Mouse (Mus musculus): Measurements from ENCODE around the gene Olfr801. TPM values are rescaled to one million over a fixed set of nuclear protein-coding genes. Genes with fewer than 3 reads are reported as not detected.

The Olfr801 gene
- not detected in 2 replicates for polyA plus RNA-seq (2015; fragmentation: Nextera tagmentation; extraction: Ambion mirVana)

DNA sequence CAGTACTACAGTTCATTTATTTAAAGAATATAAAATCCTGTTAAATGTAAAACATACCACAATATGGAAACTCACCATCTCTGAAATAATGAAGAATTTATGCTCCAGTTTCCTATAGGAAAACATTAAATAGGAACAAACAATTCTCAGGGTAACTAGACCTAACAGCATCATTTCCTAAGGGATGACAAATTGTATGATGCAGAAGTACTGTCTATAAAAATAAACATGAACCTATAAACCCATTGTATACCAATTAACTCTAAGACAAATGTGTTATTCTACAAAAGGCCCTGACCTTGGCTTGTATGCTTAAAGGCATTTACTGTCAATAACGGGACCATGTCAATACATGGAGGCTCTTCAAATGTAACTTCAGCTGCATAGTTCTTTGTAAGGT lies at the start of gene Olfr801:
Gene Olfr801 (minus strand): TSS at position 101 of the 400 bp plus-strand sequence.
- Histone ChIP-seq H3K9me3 (replicated peaks; ENCODE audit: control insufficient read depth, low read length) (no peaks in the 10 kb centered on the region), H3K9ac (ENCODE audit: low read length) (no peak within 1 kb of the TSS), H3K4me2 (ENCODE audit: low read depth, low read length) (no peak within 1 kb of the TSS), H3K27ac (ENCODE audit: low read length) (no peak within 1 kb of the TSS), H3K27me3 (ENCODE audit: control insufficient read depth, insufficient read depth, low read length) (no peaks in the 10 kb centered on the region), H3K36me3 (ENCODE audit: control insufficient read depth, insufficient read depth) (no peaks in the 10 kb centered on the region), H3K4me3 (ENCODE audit: low read length) (no peak within 1 kb of the TSS), H3K4me1 (ENCODE audit: control insufficient read depth, insufficient read depth, low read length) (no peaks in the 10 kb centered on the region)
- no peak for ATAC-seq (replicated peaks; ENCODE audit: extremely low read depth, insufficient read depth, low FRiP score)
- WGBS: 62% methylated on average over 1 of the region's 1 CpGs

DNA sequence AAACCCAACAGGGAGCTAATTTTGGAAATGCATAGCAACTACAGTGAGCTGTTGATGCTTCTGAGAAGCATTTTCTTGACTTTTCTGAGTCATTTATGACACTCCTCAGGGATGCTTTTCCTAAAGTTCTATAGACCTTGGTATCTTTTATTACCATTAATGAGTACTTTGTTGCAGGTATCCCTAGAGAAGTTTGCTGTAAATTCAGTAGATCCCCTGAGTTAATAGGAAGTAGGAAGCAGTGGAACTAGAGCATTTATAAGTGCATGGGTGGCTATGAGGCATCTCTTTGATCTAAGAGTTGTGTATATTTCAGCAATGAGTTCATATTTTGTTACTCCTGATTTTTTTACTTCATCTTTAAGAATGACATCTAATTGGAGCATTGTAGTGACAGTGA lies 29.2 kb upstream of the Olfr801 start, which contains the start of gene Olfr804:
Gene Olfr804 (plus strand): TSS at position 301 of the 400 bp plus-strand sequence.
- H3K9ac ChIP-seq (ENCODE audit: low read length): no peak within 1 kb of the TSS
- H3K4me1 ChIP-seq (ENCODE audit: control insufficient read depth, insufficient read depth, low read length): no peaks in the 10 kb centered on the region
- H3K4me2 ChIP-seq (ENCODE audit: low read depth, low read length): no peak within 1 kb of the TSS
- no peaks in the 10 kb centered on the region for H3K9me3 ChIP-seq (replicated peaks; ENCODE audit: control insufficient read depth, low read length)
- no peak within 1 kb of the TSS for H3K4me3 ChIP-seq (ENCODE audit: low read length)
- H3K36me3 ChIP-seq (ENCODE audit: control insufficient read depth, insufficient read depth): no peaks in the 10 kb centered on the region
- H3K27me3 ChIP-seq (ENCODE audit: control insufficient read depth, insufficient read depth, low read length): no peaks in the 10 kb centered on the region
- ATAC-seq (replicated peaks; ENCODE audit: extremely low read depth, insufficient read depth, low FRiP score): no peak
- no peak within 1 kb of the TSS for H3K27ac ChIP-seq (ENCODE audit: low read length)

- no peak for ATAC-seq (replicated peaks; ENCODE audit: extremely low read depth, insufficient read depth, low FRiP score)
- H3K9me3 ChIP-seq (replicated peaks; ENCODE audit: control insufficient read depth, low read length): no peaks in the 10 kb centered on the region
- 59% methylated on average over 2 of the region's 2 CpGs for WGBS
- no peak within 1 kb of the TSS for H3K4me3 ChIP-seq (ENCODE audit: low read length)
- no peaks in the 10 kb centered on the region for H3K36me3 ChIP-seq (ENCODE audit: control insufficient read depth, insufficient read depth)
- H3K4me1 ChIP-seq (ENCODE audit: control insufficient read depth, insufficient read depth, low read length): no peaks in the 10 kb centered on the region
- H3K9ac ChIP-seq (ENCODE audit: low read length): no peak within 1 kb of the TSS
- no peaks in the 10 kb centered on the region for H3K27me3 ChIP-seq (ENCODE audit: control insufficient read depth, insufficient read depth, low read length)
- no peak within 1 kb of the TSS for H3K27ac ChIP-seq (ENCODE audit: low read length)
- no peak within 1 kb of the TSS for H3K4me2 ChIP-seq (ENCODE audit: low read depth, low read length)
Measured at GRCm38 (mm10) chr10:129694186-129694585, 20.5 kb upstream of the Olfr801 start, which contains the start of gene Olfr803. Olfr803 (minus strand) TSS chr10:129694286.

- 50% methylated on average over 1 of the region's 1 CpGs for WGBS
- Histone ChIP-seq H3K4me1 (ENCODE audit: control insufficient read depth, insufficient read depth, low read length) (no peaks in the 10 kb centered on the region), H3K27me3 (ENCODE audit: control insufficient read depth, insufficient read depth, low read length) (no peaks in the 10 kb centered on the region), H3K4me3 (ENCODE audit: low read length) (no peak within 1 kb of the TSS), H3K36me3 (ENCODE audit: control insufficient read depth, insufficient read depth) (no peaks in the 10 kb centered on the region), H3K9ac (ENCODE audit: low read length) (no peak within 1 kb of the TSS), H3K4me2 (ENCODE audit: low read depth, low read length) (no peak within 1 kb of the TSS), H3K9me3 (replicated peaks; ENCODE audit: control insufficient read depth, low read length) (no peaks in the 10 kb centered on the region), H3K27ac (ENCODE audit: low read length) (no peak within 1 kb of the TSS)
- ATAC-seq (replicated peaks; ENCODE audit: extremely low read depth, insufficient read depth, low FRiP score): no peak
Measured at GRCm38 (mm10) chr10:129688069-129688468, 14.4 kb upstream of the Olfr801 start, which contains the start of gene Olfr802. Olfr802 (minus strand) TSS chr10:129688169.

DNA sequence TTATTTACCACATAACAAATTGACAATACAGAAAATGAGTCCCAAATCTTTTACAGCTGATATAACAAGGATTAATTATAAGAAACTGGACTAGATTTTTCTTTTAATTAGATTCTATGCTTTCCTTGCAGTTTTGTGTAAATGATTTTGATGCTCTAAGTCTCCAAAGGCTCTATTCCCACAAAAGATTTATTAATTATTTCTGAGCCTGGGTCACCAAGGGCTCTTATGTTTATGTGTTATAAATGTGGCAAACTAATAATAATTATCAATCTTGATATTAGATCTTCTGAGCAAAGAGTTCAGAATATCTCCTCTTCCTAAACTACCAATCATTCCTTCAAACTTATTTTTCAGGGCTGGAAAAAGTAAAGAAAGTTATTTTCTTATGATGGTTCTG lies 16.3 kb downstream of the Olfr801 start, which contains the start of gene Olfr800:
Gene Olfr800 (plus strand): TSS at position 301 of the 400 bp plus-strand sequence.
- H3K27ac ChIP-seq (ENCODE audit: low read length): no peak within 1 kb of the TSS
- ATAC-seq (replicated peaks; ENCODE audit: extremely low read depth, insufficient read depth, low FRiP score): no peak

DNA sequence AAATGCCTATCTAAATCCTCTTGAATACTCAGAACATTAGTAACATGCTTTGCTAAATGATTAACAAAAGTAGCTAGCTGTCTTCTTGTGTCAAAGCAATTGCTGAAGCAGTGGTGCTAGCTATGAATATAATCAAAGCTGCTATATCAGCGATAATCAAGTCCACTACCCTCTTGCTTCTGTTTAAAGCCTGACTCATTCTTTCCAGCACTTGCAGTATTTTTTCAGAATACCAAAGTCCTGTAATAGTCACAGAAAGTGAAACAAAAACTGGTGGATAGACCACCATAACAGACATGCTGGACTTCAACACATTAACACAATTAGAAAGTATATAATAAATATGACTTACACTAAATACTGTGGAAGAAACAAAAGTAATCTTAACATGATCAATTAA lies 21.9 kb downstream of the Olfr801 start:
- Histone ChIP-seq H3K36me3 (ENCODE audit: control insufficient read depth, insufficient read depth) (no peaks in the 10 kb centered on the region), H3K4me2 (ENCODE audit: low read depth, low read length) (no peak overlapping the region), H3K4me3 (ENCODE audit: low read length) (no peak overlapping the region), H3K4me1 (ENCODE audit: control insufficient read depth, insufficient read depth, low read length) (no peaks in the 10 kb centered on the region), H3K9ac (ENCODE audit: low read length) (no peak overlapping the region), H3K27ac (ENCODE audit: low read length) (no peak overlapping the region), H3K9me3 (replicated peaks; ENCODE audit: control insufficient read depth, low read length) (no peaks in the 10 kb centered on the region), H3K27me3 (ENCODE audit: control insufficient read depth, insufficient read depth, low read length) (no peaks in the 10 kb centered on the region)
- 64% methylated on average over 1 of the region's 1 CpGs for WGBS
- no peak for ATAC-seq (replicated peaks; ENCODE audit: extremely low read depth, insufficient read depth, low FRiP score)

More for the DNA sequence above, 16.3 kb downstream of the Olfr801 start, which contains the start of gene Olfr800:
- Histone ChIP-seq H3K36me3 (ENCODE audit: control insufficient read depth, insufficient read depth) (no peaks in the 10 kb centered on the region), H3K27me3 (ENCODE audit: control insufficient read depth, insufficient read depth, low read length) (no peaks in the 10 kb centered on the region), H3K4me3 (ENCODE audit: low read length) (no peak within 1 kb of the TSS), H3K9ac (ENCODE audit: low read length) (no peak within 1 kb of the TSS), H3K4me2 (ENCODE audit: low read depth, low read length) (no peak within 1 kb of the TSS), H3K9me3 (replicated peaks; ENCODE audit: control insufficient read depth, low read length) (no peaks in the 10 kb centered on the region), H3K4me1 (ENCODE audit: control insufficient read depth, insufficient read depth, low read length) (no peaks in the 10 kb centered on the region)

- no peak within 1 kb of the TSS for H3K9ac ChIP-seq (ENCODE audit: low read length)
- H3K4me3 ChIP-seq (ENCODE audit: low read length): no peak within 1 kb of the TSS
- no peak within 1 kb of the TSS for H3K4me2 ChIP-seq (ENCODE audit: low read depth, low read length)
- H3K36me3 ChIP-seq (ENCODE audit: control insufficient read depth, insufficient read depth): no peaks in the 10 kb centered on the region
- H3K27me3 ChIP-seq (ENCODE audit: control insufficient read depth, insufficient read depth, low read length): no peaks in the 10 kb centered on the region
- H3K9me3 ChIP-seq (replicated peaks; ENCODE audit: control insufficient read depth, low read length): no peaks in the 10 kb centered on the region
- WGBS: 16% methylated on average over 1 of the region's 1 CpGs
- no peak within 1 kb of the TSS for H3K27ac ChIP-seq (ENCODE audit: low read length)
- no peak for ATAC-seq (replicated peaks; ENCODE audit: extremely low read depth, insufficient read depth, low FRiP score)
- H3K4me1 ChIP-seq (ENCODE audit: control insufficient read depth, insufficient read depth, low read length): no peaks in the 10 kb centered on the region
Measured at GRCm38 (mm10) chr10:129637184-129637583, 36.5 kb downstream of the Olfr801 start, which contains the start of gene Olfr799. Olfr799 (plus strand) TSS chr10:129637484.

DNA sequence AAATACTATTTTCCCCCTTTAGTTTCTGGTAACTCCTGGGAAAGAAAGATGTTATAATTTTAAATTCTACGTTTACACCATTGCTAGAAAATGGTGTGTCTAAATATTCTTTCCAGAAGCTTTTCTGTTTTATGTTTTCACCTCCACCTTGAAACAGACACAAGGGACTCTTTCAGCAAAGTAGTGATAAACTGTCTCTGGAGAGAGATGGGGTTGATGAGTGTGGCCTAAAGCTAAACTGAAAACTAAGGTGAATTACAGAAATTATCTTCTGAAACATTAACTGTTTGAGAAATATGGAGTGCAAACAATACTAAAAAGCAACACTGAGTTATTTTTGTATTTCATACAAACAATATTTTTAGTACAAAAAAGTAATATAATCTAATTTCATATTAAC lies 45.8 kb downstream of the Olfr801 start, which contains the start of gene Olfr798:
Gene Olfr798 (minus strand): TSS at position 101 of the 400 bp plus-strand sequence.
- no peak for ATAC-seq (replicated peaks; ENCODE audit: extremely low read depth, insufficient read depth, low FRiP score)
- H3K9ac ChIP-seq (ENCODE audit: low read length): no peak within 1 kb of the TSS
- H3K4me1 ChIP-seq (ENCODE audit: control insufficient read depth, insufficient read depth, low read length): no peaks in the 10 kb centered on the region
- H3K4me3 ChIP-seq (ENCODE audit: low read length): no peak within 1 kb of the TSS
- no peak within 1 kb of the TSS for H3K4me2 ChIP-seq (ENCODE audit: low read depth, low read length)
- no peak within 1 kb of the TSS for H3K27ac ChIP-seq (ENCODE audit: low read length)
- no peaks in the 10 kb centered on the region for H3K27me3 ChIP-seq (ENCODE audit: control insufficient read depth, insufficient read depth, low read length)
- WGBS: 61% methylated on average over 1 of the region's 1 CpGs
- no peaks in the 10 kb centered on the region for H3K36me3 ChIP-seq (ENCODE audit: control insufficient read depth, insufficient read depth)
- H3K9me3 ChIP-seq (replicated peaks; ENCODE audit: control insufficient read depth, low read length): no peaks in the 10 kb centered on the region

- ATAC-seq (replicated peaks; ENCODE audit: extremely low read depth, insufficient read depth, low FRiP score): no peak
Measured at GRCm38 (mm10) chr10:129623251-129623650, 50.4 kb downstream of the Olfr801 start.

More at GRCm38 (mm10) chr10:129623251-129623650, 50.4 kb downstream of the Olfr801 start:
- H3K27ac ChIP-seq (ENCODE audit: low read length): no peak overlapping the region
- no peaks in the 10 kb centered on the region for H3K36me3 ChIP-seq (ENCODE audit: control insufficient read depth, insufficient read depth)
- no peak overlapping the region for H3K4me3 ChIP-seq (ENCODE audit: low read length)
- no peak overlapping the region for H3K4me2 ChIP-seq (ENCODE audit: low read depth, low read length)
- no peak overlapping the region for H3K9ac ChIP-seq (ENCODE audit: low read length)
- no peaks in the 10 kb centered on the region for H3K27me3 ChIP-seq (ENCODE audit: control insufficient read depth, insufficient read depth, low read length)
- no peaks in the 10 kb centered on the region for H3K9me3 ChIP-seq (replicated peaks; ENCODE audit: control insufficient read depth, low read length)
- no peaks in the 10 kb centered on the region for H3K4me1 ChIP-seq (ENCODE audit: control insufficient read depth, insufficient read depth, low read length)
